Mouse (Mus musculus): Measurements from ENCODE around the gene Huwe1. TPM values are rescaled to one million over a fixed set of nuclear protein-coding genes. Genes with fewer than 3 reads are reported as not detected.

Huwe1 gene
- polyA plus RNA-seq (2012; ENCODE audit: insufficient read depth, insufficient read length, missing spikeins) = 69.1 and 79.1 TPM in 2 replicates

DNA sequence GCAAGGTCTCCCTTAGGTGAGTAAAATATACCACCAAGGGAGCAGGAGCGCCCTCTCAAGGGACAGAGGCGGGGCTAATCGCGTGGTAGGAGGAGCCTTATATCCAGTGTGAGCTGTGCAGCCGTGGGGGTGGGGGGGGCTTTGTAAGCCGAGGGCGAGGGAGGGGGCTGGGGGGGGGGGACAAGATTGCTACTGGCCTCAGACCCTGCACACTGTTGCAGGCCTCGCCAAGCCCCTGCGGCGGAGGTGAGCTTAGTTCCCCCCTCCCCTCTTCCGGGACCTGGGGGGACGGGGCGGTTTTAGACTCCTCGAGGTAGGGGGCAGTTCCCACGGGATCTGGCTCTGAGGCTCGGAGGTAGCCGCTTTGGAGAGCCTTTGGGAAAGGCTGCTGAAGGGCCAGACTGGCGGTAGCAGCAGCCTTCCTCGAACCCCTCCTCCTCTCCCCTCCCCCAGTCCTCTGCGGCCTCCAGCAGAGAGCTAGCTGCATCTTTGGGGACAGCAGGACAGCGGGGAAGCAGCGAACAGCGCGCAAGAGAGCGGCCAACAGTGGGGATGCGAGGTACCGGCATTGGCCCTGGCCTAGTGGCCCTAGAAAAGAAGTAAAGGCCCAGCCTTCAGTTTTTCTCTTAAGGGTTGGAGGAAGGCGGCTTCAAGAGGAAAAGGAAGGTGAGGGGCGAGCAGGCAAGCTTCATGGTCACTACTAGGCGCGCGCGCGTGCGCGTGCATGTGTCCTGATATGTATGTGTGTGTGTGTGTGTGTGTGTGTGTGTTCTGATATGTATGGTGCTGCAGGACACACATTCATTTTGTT is at the start of gene Huwe1:
Gene Huwe1 (plus strand): TSS at position 107 of the 811 bp plus-strand sequence.
- H3K27ac ChIP-seq (ENCODE audit: insufficient read depth, low read depth, low read length) = peak within 1 kb of the TSS; percentile 61
- no peak for TF ChIP-seq POLR2A (IDR thresholded peaks at IDR 0.05; ENCODE audit: borderline replicate concordance, low read depth, low read length)
- no peak for TF ChIP-seq CTCF (IDR thresholded peaks at IDR 0.05; ENCODE audit: low read depth, low read length)

DNA sequence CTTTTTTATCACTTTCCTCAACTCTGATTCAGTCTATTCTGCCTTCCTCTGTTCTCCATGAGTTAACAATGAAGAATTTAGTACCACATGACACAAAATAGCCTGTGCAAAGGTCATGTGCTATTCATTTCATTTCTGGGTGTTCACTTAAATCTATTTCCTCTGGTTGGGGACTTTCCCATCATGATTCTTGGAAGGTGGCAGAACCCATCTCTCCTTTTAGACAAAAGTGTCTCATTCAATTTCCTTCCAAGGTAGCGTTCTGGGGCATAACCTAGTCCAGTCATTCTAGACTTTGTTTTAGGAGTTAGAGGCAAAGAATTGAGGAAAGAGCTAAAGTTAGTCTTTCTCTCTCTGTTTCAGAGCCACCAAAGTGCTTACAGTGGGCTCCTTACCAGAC is 20.3 kb upstream of the Huwe1 start:
- H3K4me3 ChIP-seq (ENCODE audit: insufficient read depth, low read length) = no peak overlapping the region
- no peak overlapping the region for H3K27ac ChIP-seq (ENCODE audit: insufficient read depth, low read depth, low read length)
- no peak for TF ChIP-seq POLR2A (IDR thresholded peaks at IDR 0.05; ENCODE audit: borderline replicate concordance, low read depth, low read length)
- no peak for TF ChIP-seq CTCF (IDR thresholded peaks at IDR 0.05; ENCODE audit: low read depth, low read length)
- no peaks in the 10 kb centered on the region for H3K4me1 ChIP-seq (ENCODE audit: control insufficient read depth, insufficient read depth, low read length)

More for the DNA sequence above, at the start of gene Huwe1:
- peaks cover 2% of the 10 kb centered on the region; the same call in 1 of the 2 replicates for H3K4me1 ChIP-seq (ENCODE audit: control insufficient read depth, insufficient read depth, low read length)
- H3K4me3 ChIP-seq (ENCODE audit: insufficient read depth, low read length) = peak within 1 kb of the TSS; percentile 77

DNA sequence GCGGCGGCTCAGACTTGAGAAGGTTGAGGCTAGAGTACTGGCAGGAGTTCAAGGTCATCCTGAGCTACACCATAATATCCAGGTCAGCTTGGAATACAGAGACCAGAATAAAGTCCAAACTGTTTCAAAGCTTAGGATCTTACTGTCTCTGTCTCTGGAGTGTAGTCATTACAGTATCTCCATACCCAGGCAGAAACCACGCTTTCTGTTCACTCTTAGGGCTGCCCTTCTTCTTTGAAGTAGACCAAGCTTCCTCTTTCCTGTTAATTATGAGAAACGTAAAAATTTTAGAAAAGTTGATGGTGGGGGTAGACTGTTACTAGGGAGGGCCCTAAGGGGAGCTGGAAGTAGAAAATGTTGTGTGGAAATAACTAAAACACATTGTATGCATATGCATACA is 17.7 kb upstream of the Huwe1 start:
- H3K27ac ChIP-seq (ENCODE audit: insufficient read depth, low read depth, low read length) = no peak overlapping the region
- TF ChIP-seq POLR2A (IDR thresholded peaks at IDR 0.05; ENCODE audit: borderline replicate concordance, low read depth, low read length) = no peak
- no peak for TF ChIP-seq CTCF (IDR thresholded peaks at IDR 0.05; ENCODE audit: low read depth, low read length)
- no peaks in the 10 kb centered on the region for H3K4me1 ChIP-seq (ENCODE audit: control insufficient read depth, insufficient read depth, low read length)
- no peak overlapping the region for H3K4me3 ChIP-seq (ENCODE audit: insufficient read depth, low read length)

DNA sequence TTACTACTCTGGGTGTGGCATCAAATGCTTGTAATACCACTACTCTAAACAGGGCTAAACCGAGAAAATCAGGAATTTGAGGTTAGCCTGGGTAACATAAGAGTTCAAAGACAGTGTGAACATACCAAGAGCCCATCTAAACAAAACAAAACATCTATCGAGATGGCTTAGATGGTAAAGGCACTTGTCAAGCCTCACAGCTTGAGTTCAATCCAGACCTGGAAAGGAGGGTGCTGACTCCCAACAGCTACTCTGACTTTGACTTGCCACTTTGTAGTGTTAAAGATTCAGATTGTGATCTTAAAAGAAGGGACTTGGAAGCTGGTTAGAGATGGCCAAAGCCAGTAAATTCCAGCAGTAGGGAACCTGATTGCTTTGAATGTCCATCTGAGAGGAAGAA is 7.8 kb upstream of the Huwe1 start:
- H3K27ac ChIP-seq (ENCODE audit: insufficient read depth, low read depth, low read length) = no peak overlapping the region
- TF ChIP-seq CTCF (IDR thresholded peaks at IDR 0.05; ENCODE audit: low read depth, low read length) (no peak), POLR2A (IDR thresholded peaks at IDR 0.05; ENCODE audit: borderline replicate concordance, low read depth, low read length) (no peak)
- no peaks in the 10 kb centered on the region for H3K4me1 ChIP-seq (ENCODE audit: control insufficient read depth, insufficient read depth, low read length)
- H3K4me3 ChIP-seq (ENCODE audit: insufficient read depth, low read length) = no peak overlapping the region

DNA sequence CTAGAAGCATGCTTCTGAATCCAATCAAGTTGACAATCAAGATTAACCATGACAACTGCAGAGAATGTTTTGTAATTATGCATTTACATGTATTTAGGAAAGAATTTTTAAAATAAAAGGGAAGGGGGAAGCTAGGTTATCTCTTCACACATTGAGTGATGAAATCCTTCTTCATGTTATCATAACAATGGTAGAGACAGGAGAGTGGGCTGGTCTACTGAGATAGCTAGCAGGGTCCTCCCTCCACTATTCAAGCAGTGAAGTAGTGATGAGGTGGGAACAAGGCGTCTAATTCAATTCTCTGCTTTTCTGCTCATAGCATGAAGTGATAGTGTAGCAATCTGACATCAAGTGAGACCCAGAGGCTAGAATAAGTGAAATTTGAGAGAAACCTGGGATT is 2.6 kb upstream of the Huwe1 start:
- no peak overlapping the region for H3K4me3 ChIP-seq (ENCODE audit: insufficient read depth, low read length)
- no peak for TF ChIP-seq POLR2A (IDR thresholded peaks at IDR 0.05; ENCODE audit: borderline replicate concordance, low read depth, low read length)
- H3K4me1 ChIP-seq (ENCODE audit: control insufficient read depth, insufficient read depth, low read length) = no peaks in the 10 kb centered on the region
- no peak overlapping the region for H3K27ac ChIP-seq (ENCODE audit: insufficient read depth, low read depth, low read length)

DNA sequence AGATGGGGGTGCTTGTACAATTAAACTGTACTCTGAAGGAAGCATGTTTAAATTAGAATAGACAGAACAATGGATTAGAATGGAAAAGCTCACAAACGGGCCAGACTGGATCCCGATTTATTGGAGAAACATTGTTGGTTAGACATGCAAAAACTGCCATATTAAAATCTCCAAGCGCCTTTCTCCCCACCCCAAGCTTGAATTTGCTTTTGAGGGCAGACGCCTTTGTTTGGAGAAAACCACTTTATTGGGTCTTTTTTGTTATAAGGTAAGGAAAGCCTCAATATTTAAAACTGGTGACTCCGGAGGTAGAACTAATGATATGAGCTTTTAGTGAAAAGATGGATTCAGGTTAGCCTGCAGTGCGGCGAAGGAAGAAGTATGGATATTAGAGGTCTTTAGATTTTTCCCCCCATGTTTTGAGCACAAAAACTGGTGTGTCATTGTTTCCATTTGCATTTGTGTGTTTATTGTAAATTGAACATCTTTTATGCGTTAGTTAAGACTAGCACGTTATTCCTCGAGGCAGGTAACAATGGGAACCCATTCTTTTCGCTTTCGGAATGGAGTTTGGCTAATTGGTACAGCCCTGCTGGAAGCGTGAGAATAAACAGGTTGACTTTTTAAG is 1.8 kb downstream of the Huwe1 start:
- Histone ChIP-seq H3K4me3 (ENCODE audit: insufficient read depth, low read length) (peak overlapping the region; percentile 68), H3K4me1 (ENCODE audit: control insufficient read depth, insufficient read depth, low read length) (peaks cover 2% of the 10 kb centered on the region; the same call in 1 of the 2 replicates), H3K27ac (ENCODE audit: insufficient read depth, low read depth, low read length) (peak overlapping the region; percentile 89)
- TF ChIP-seq CTCF (IDR thresholded peaks at IDR 0.05; ENCODE audit: low read depth, low read length) = no peak
- TF ChIP-seq POLR2A (IDR thresholded peaks at IDR 0.05; ENCODE audit: borderline replicate concordance, low read depth, low read length) = no peak

DNA sequence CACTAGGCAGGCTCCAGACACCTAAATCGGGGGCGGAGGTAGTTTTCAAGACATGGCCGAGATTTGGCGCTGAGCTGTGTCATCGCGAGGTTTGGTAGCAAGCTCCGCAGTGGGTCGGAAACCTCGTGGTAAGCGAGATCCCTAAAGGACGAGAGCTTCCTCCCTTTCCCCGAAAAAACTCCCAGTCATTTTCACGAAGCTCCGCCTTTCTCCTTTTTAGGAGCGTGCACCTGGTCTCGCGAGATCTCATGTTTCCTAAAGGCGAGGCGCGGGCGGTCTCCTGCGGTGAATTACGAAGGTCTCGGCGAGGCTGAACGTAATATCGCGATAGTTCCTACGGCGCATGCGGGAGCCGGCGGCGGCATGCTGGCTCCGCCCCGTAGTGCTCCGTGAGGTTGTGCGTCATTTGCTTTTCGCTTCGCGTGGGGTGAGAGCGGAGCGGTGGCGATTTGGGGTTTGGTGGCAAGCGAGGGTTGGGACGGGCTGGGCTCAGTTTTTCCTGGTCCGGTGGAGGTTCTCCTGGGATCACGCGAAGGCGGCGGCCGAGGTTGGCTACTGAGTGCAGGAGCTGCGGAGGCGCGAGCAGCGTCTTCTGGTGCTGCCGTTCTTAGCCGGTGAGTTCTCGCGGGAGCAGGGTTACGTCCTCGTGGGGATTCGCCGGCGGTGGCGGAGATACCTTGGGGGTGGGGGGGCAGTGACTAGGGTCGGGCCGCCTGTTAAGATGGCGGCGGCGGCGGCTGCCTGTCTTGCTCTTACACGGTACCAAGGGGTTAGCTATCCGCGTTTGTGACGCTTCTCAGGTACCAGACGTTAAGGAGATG is 2.6 kb downstream of the Huwe1 start:
- Histone ChIP-seq H3K4me3 (ENCODE audit: insufficient read depth, low read length) (peak overlapping the region; percentile 86), H3K4me1 (ENCODE audit: control insufficient read depth, insufficient read depth, low read length) (peaks cover 2% of the 10 kb centered on the region; the same call in 1 of the 2 replicates), H3K27ac (ENCODE audit: insufficient read depth, low read depth, low read length) (peak overlapping the region; percentile 89)
- no peak for TF ChIP-seq POLR2A (IDR thresholded peaks at IDR 0.05; ENCODE audit: borderline replicate concordance, low read depth, low read length)
- TF ChIP-seq CTCF (IDR thresholded peaks at IDR 0.05; ENCODE audit: low read depth, low read length) = no peak

DNA sequence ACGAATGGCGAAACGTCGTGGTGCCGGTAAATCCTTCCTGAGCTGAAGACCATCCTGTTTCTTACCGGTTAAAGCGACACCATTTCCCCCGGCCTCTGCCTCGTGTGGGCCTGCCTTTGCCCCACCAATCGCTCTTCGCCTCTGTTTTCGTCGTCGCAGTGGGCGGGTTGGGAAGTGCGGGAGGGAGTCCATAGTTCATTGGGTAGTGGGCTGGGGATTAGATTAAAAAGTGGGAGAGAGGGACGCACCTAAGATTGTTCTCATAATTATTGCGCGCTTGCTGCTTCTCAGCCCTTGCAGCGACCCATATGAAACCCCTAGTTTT is 3.1 kb downstream of the Huwe1 start:
- Histone ChIP-seq H3K4me1 (ENCODE audit: control insufficient read depth, insufficient read depth, low read length) (peaks cover 2% of the 10 kb centered on the region; the same call in 1 of the 2 replicates), H3K4me3 (ENCODE audit: insufficient read depth, low read length) (peak overlapping the region; percentile 86), H3K27ac (ENCODE audit: insufficient read depth, low read depth, low read length) (peak overlapping the region; percentile 89)
- TF ChIP-seq CTCF (IDR thresholded peaks at IDR 0.05; ENCODE audit: low read depth, low read length) (no peak), POLR2A (IDR thresholded peaks at IDR 0.05; ENCODE audit: borderline replicate concordance, low read depth, low read length) (no peak)

DNA sequence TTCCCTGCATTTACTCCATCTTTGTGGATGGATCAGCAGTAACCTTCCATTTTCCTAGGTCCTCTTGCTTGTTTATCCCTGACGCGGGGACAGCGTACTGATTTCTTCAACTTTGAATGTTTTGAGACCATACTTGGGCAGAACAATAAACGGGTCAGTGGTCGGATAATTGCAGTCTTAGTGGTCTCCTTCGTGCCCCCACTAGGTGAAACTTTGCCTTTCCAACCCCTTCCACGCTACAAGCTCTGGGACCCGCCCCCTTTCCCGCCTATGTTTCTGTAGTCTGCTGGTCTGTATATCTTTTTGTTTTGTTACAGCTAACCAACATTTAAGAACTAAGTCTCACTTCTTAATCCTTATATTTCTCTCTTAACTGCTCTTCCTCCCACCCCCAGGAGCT is 3.8 kb downstream of the Huwe1 start:
- Histone ChIP-seq H3K27ac (ENCODE audit: insufficient read depth, low read depth, low read length) (no peak overlapping the region), H3K4me3 (ENCODE audit: insufficient read depth, low read length) (peak overlapping the region; percentile 86), H3K4me1 (ENCODE audit: control insufficient read depth, insufficient read depth, low read length) (peaks cover 2% of the 10 kb centered on the region; the same call in 1 of the 2 replicates)
- TF ChIP-seq POLR2A (IDR thresholded peaks at IDR 0.05; ENCODE audit: borderline replicate concordance, low read depth, low read length) = no peak
- TF ChIP-seq CTCF (IDR thresholded peaks at IDR 0.05; ENCODE audit: low read depth, low read length) = no peak

All from bone marrow macrophage, adult 2 months (primary cell).